Mouse (Mus musculus) kidney, postnatal 0 days (tissue): ENCODE results near the gene Eri2. TPM values are rescaled to one million over a fixed set of nuclear protein-coding genes. Genes with fewer than 3 reads are reported as not detected.

Experiments
- ATAC-seq: fragments of 200-750 bp; cut with Nextera tagmentation; replicated peaks from 2 replicates; pipeline ENCODE4 v1.8.0; 2017; ENCODE audit warnings: low read depth, moderate number of reproducible peaks, moderate TSS enrichment, moderate library complexity; ENCODE audit not compliant: low FRiP score
- DNase-seq: peaks from one replicate; pipeline ENCODE4 v3.0.0-alpha.2; 2016; ENCODE audit warnings: low spot score
- H3K27ac ChIP-seq: fragments of 300-500 bp; sonication (generic); 2 replicates; pipeline ENCODE4 v1.5.1; 2014; ENCODE audit warnings: mild to moderate bottlenecking
- H3K27me3 ChIP-seq: fragments of 300-500 bp; sonication (generic); 2 replicates; pipeline ENCODE4 v1.6.1; 2014; ENCODE audit warnings: low read length, mixed read lengths; ENCODE audit not compliant: insufficient read depth
- H3K36me3 ChIP-seq: fragments of 300-500 bp; sonication (generic); 2 replicates; pipeline ENCODE4 v1.6.1; 2014; ENCODE audit warnings: low read length, mixed read lengths; ENCODE audit not compliant: insufficient read depth
- H3K4me1 ChIP-seq: fragments of 300-500 bp; sonication (generic); replicated peaks from 2 replicates; pipeline ENCODE4 v1.6.1; 2014; ENCODE audit warnings: antibody characterized with exemption, low read length, mixed read lengths; ENCODE audit not compliant: insufficient read depth
- H3K4me2 ChIP-seq: fragments of 300-500 bp; sonication (generic); 2 replicates; pipeline ENCODE4 v1.6.1; 2014; ENCODE audit warnings: mild to moderate bottlenecking, low read length, moderate library complexity, mixed read lengths
- H3K4me3 ChIP-seq: fragments of 300-500 bp; sonication (generic); replicated peaks from 2 replicates; pipeline ENCODE4 v1.5.1; 2014; ENCODE audit warnings: low read depth, low read length
- H3K9ac ChIP-seq: fragments of 300-500 bp; sonication (generic); 2 replicates; pipeline ENCODE4 v1.6.1; 2014; ENCODE audit warnings: low read depth, low read length
- H3K9me3 ChIP-seq: fragments of 300-500 bp; sonication (generic); replicated peaks from 2 replicates; pipeline ENCODE4 v1.6.1; 2016; ENCODE audit warnings: low read length, inconsistent platforms, mixed read lengths
- CTCF ChIP-seq: IDR thresholded peaks from 2 replicates; pipeline ENCODE4 v1.5.1; 2016; ENCODE audit warnings: antibody characterized with exemption, low read depth, mild to moderate bottlenecking, moderate library complexity
- WGBS: fragments of 180-500 bp; shearing (Covaris S2); extraction: QIAGEN DNeasy Blood & Tissue Kit; methylation state at CpG from one replicate; pipeline ENCODE4 v1.1.7; 2014; 5-methylcytosine and 5-hydroxymethylcytosine counted together
- polyA plus RNA-seq: library from polyadenylated mRNA; unstranded; fragments of >200 nt; fragmentation: Nextera tagmentation; extraction: Ambion mirVana; gene quantifications from 2 replicates; pipeline ENCODE4 v1.2.1, GENCODE M21; 2015

Gene Eri2
- polyA plus RNA-seq, 1 experiment from 2014 or later: 15.8 TPM

DNA sequence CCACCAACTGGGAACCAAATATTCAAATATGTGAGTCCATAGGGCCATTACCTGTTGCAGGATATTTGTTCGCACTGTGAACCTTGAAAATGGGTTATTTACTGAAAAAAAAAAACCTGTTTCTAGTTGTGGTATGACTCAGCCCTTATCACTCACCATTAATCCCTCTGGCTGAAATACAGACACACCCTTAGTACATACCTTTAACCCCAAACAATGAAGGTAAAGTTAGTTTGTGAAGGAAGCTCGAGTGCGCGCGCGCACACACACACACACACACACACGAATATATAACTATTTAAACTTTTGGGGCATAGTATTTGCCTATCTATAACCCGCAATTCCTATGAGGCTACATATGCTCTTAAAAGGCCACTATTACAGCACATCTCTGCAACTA, 24.0 kb downstream of the Eri2 start:
- no peaks in the 10 kb centered on the region for H3K27me3 ChIP-seq
- H3K4me2 ChIP-seq: no peak overlapping the region
- no peak for TF ChIP-seq CTCF
- H3K4me3 ChIP-seq: no peak overlapping the region
- no peak for ATAC-seq
- no peak overlapping the region for H3K9ac ChIP-seq
- DNase-seq: no peak
- H3K36me3 ChIP-seq: no peaks in the 10 kb centered on the region
- H3K4me1 ChIP-seq: no peaks in the 10 kb centered on the region
- H3K9me3 ChIP-seq: no peaks in the 10 kb centered on the region
- no peak overlapping the region for H3K27ac ChIP-seq
- WGBS: 93% methylated on average over 8 of the region's 8 CpGs

DNA sequence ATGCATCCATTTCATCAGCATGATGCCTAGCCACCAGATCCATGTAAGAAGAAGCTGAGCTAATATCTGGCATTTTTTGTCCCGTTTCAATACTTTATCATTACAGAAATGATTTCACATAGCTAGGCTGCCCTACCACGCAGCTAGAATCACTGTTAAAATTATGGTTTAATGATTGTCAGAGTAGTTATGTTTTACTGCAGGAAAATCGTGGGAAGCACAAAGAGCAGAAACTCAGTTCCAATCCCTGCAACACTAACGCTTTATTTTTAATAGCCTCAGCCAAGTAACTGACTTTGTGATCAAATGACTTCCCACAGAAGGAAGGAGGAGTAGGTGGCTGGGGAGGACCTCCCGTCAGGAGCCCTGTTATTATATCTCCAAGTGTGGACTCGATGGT, 26.9 kb downstream of the Eri2 start:
- no peak overlapping the region for H3K27ac ChIP-seq
- no peak overlapping the region for H3K4me2 ChIP-seq
- no peak overlapping the region for H3K9ac ChIP-seq
- ATAC-seq: no peak
- H3K27me3 ChIP-seq: no peaks in the 10 kb centered on the region
- TF ChIP-seq CTCF: no peak
- H3K36me3 ChIP-seq: no peaks in the 10 kb centered on the region
- H3K9me3 ChIP-seq: no peaks in the 10 kb centered on the region
- WGBS: 64% methylated on average over 6 of the region's 6 CpGs
- no peak for DNase-seq
- H3K4me1 ChIP-seq: no peaks in the 10 kb centered on the region
- H3K4me3 ChIP-seq: no peak overlapping the region

DNA sequence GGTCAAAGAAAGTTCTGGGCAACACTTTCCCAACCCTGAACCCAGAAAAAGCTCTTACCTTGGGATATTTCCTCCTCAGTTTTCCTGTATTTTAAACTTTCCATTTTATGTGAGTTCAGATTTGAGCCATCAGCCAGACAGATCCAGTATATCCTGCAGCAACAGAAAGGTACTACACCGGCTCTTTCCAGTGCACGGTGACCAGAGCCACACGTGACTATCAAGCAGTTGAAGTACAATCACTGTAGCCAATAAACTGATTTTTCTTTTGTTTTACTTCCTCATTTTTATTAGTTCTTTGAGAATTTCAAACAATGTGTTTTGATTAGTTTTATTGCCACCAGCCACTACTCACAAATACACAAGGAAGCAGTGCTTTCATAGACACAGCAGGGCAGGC, 29.5 kb downstream of the Eri2 start:
- WGBS: 86% methylated on average over 3 of the region's 3 CpGs
- H3K27ac ChIP-seq: no peak overlapping the region
- H3K4me1 ChIP-seq: no peaks in the 10 kb centered on the region
- no peak overlapping the region for H3K4me3 ChIP-seq
- no peak overlapping the region for H3K9ac ChIP-seq
- no peaks in the 10 kb centered on the region for H3K36me3 ChIP-seq
- no peak for DNase-seq
- ATAC-seq: no peak
- H3K4me2 ChIP-seq: no peak overlapping the region
- no peaks in the 10 kb centered on the region for H3K27me3 ChIP-seq
- TF ChIP-seq CTCF: no peak
- H3K9me3 ChIP-seq: no peaks in the 10 kb centered on the region

DNA sequence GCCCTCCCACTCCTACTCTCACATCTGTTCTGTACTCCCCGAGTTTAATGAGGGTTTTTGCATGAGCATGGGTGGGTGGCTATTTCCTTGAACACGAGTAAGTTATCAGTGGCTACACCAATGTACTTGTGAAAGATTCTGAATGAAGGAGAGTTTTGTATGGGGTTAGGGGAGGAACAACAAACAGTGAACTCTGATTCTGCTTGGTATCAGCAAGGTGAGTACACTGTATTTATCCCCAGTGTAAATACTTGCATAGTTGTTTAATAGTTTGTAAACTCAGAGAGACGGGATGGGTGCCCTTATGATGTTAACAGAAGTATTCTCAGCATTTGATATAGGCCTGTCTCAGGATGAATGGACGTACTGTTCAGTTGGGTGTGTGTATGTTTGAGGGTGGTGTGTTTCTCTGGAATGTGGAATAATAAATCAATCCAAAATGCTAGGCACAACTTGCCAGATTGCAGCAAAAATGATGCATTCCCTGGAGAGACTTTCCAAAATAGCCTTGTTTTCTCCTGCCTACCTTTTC, 31.6 kb downstream of the Eri2 start:
- H3K27ac ChIP-seq: no peak overlapping the region
- no peak overlapping the region for H3K4me2 ChIP-seq
- 45% methylated on average over 4 of the region's 4 CpGs for WGBS
- no peak overlapping the region for H3K4me3 ChIP-seq
- H3K4me1 ChIP-seq: no peaks in the 10 kb centered on the region
- H3K9me3 ChIP-seq: no peaks in the 10 kb centered on the region
- no peak for TF ChIP-seq CTCF
- DNase-seq (no peak), ATAC-seq (no peak)
- H3K27me3 ChIP-seq: no peaks in the 10 kb centered on the region
- no peak overlapping the region for H3K9ac ChIP-seq
- H3K36me3 ChIP-seq: no peaks in the 10 kb centered on the region

DNA sequence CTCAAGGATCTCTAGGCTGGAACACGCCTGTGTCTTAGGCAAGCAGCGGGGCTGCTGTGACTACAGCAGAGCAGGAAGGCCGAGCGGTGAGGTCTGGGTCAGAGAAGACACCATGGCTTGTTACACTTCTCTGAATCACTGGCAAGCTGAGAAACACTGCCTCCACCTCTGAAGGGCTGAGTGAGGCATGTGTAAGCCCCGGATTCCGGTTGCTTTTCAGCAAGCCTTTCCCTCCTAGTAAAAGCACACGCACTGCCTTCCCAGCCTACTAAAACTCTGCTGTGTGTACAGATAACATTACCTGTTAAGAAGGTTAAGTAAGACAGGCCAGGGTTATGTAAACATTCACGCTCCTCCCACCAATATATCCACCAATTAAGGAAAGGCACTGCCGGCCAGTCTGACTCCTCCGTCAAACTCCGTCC, 33.3 kb downstream of the Eri2 start, which contains the start of gene Acsm3:
Acsm3 (plus strand) TSS at position 397 of the 425 bp plus-strand sequence.
- Histone ChIP-seq H3K4me1 (no peaks in the 10 kb centered on the region), H3K27ac (no peak within 1 kb of the TSS), H3K27me3 (no peaks in the 10 kb centered on the region), H3K36me3 (no peaks in the 10 kb centered on the region), H3K4me2 (peak within 1 kb of the TSS; percentile 37), H3K9ac (no peak within 1 kb of the TSS), H3K9me3 (no peaks in the 10 kb centered on the region), H3K4me3 (no peak within 1 kb of the TSS)
- peak; percentile 17 for DNase-seq
- 0 out of 2 replicates have a peak, but pooled peaks have one; percentile 17 for ATAC-seq
- TF ChIP-seq CTCF: no peak
- WGBS: 15% methylated on average over 11 of the region's 11 CpGs

DNA sequence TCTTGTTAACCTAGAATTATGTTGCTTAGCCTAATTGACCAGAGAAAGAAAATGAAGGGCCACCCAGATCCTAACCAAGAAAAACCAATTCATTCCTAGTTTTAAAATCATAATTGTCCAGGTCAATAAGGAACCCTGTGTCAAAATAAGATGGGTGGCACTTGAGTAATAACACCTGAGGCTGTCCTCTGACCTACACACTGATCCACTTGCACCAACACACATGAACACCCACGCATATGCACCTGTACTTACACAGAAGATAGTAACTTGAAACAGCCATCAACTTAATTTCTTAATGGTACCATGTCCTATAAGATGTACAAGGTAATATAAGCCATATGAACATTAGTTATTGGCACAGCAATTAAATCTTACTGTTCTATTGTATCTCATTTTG, 40.2 kb downstream of the Eri2 start:
- 81% methylated on average over 1 of the region's 1 CpGs for WGBS
- Histone ChIP-seq H3K9ac (no peak overlapping the region), H3K36me3 (no peaks in the 10 kb centered on the region), H3K4me2 (no peak overlapping the region), H3K4me1 (no peaks in the 10 kb centered on the region), H3K27ac (no peak overlapping the region), H3K4me3 (no peak overlapping the region), H3K27me3 (no peaks in the 10 kb centered on the region), H3K9me3 (no peaks in the 10 kb centered on the region)
- TF ChIP-seq CTCF: no peak
- DNase-seq (no peak), ATAC-seq (no peak)

DNA sequence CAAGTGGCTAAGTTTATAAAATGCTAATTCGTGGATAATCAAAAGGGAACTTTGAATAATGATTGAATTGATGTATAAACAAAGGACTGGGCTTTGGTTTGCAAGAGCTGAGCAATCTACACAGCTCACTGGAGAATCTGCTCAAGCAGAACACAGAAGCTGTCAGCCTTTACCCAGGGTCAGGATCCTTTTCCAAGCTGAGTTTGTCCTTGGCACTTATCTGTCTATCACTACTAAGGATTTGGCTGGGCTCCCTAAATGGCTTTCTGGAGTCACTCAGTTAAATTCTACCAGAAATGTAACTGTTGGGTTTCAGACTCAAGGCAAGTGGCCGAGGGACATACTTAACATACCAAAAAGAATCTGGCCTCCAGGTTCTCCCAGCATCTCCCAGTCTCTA, 43.9 kb downstream of the Eri2 start:
- ATAC-seq (no peak), DNase-seq (no peak)
- H3K4me3 ChIP-seq: no peak overlapping the region
- no peak overlapping the region for H3K27ac ChIP-seq
- TF ChIP-seq CTCF: no peak
- no peaks in the 10 kb centered on the region for H3K27me3 ChIP-seq
- no peaks in the 10 kb centered on the region for H3K9me3 ChIP-seq
- 48% methylated on average over 2 of the region's 2 CpGs for WGBS
- H3K4me2 ChIP-seq: no peak overlapping the region
- no peaks in the 10 kb centered on the region for H3K36me3 ChIP-seq
- no peak overlapping the region for H3K9ac ChIP-seq
- H3K4me1 ChIP-seq: no peaks in the 10 kb centered on the region
